Mouse (Mus musculus) heart, adult 2 months (tissue): ENCODE results near the gene Kirrel3. TPM values are rescaled to one million over a fixed set of nuclear protein-coding genes. Genes with fewer than 3 reads are reported as not detected.
A peak's percentile ranks its signal among the peaks of the same experiment; 100 is the strongest.

Experiments
- DNase-seq, 2 experiments: peaks; one replicate each; pipeline ENCODE4 v3.0.0; 2021
- H3K27ac ChIP-seq: fragments of 200-600 bp; 2 replicates; pipeline ENCODE4 v1.8.1; 2022
- H3K27me3 ChIP-seq: fragments of 200-500 bp; 2 replicates; pipeline ENCODE4 v1.6.1; 2012; ENCODE audit warnings: mild to moderate bottlenecking, low read length, inconsistent platforms, mixed read lengths; ENCODE audit not compliant: control insufficient read depth, insufficient read depth
- H3K36me3 ChIP-seq: fragments of 200-500 bp; 2 replicates; pipeline ENCODE4 v1.6.1; 2012; ENCODE audit warnings: low read length, inconsistent platforms; ENCODE audit not compliant: control insufficient read depth, insufficient read depth
- H3K4me1 ChIP-seq: fragments of 200-500 bp; 2 replicates; pipeline ENCODE4 v1.6.1; 2011; ENCODE audit warnings: low read length; ENCODE audit not compliant: control insufficient read depth, insufficient read depth
- H3K4me3 ChIP-seq: fragments of 200-600 bp; 2 replicates; pipeline ENCODE4 v1.8.1; 2022
- H3K79me2 ChIP-seq: fragments of 200-500 bp; replicated peaks from 2 replicates; pipeline ENCODE4 v1.6.1; 2012; ENCODE audit warnings: mild to moderate bottlenecking, inconsistent platforms, low read length, moderate library complexity, mixed read lengths; ENCODE audit not compliant: control insufficient read depth, insufficient read depth
- H3K9ac ChIP-seq: fragments of 200-500 bp; 2 replicates; pipeline ENCODE4 v1.6.1; 2012; ENCODE audit warnings: low read depth, mild to moderate bottlenecking, control low read depth, inconsistent platforms, low read length, mixed read lengths
- CTCF ChIP-seq: fragments of 200-600 bp; IDR thresholded peaks from 2 replicates; pipeline ENCODE4 v1.8.1; 2022; ENCODE audit warnings: antibody characterized with exemption, mild to moderate bottlenecking, moderate library complexity
- EP300 ChIP-seq: fragments of 200-500 bp; IDR thresholded peaks from 2 replicates; pipeline ENCODE4 v1.6.1; 2011; ENCODE audit warnings: low read depth, low read length, control low read depth; ENCODE audit not compliant: insufficient read depth
- POLR2A ChIP-seq: fragments of 200-500 bp; IDR thresholded peaks from 2 replicates; pipeline ENCODE4 v1.6.1; 2011; ENCODE audit warnings: mild to moderate bottlenecking, low read depth, low read length, control low read depth; ENCODE audit not compliant: insufficient read depth
- WGBS: fragments of 180-500 bp; shearing (Covaris S2); methylation state at CpG from one replicate; pipeline ENCODE4 v1.1.7; 2018; 5-methylcytosine and 5-hydroxymethylcytosine counted together
- intact Hi-C: fragments of 180-260 bp; cut with DNase I; formaldehyde crosslinking; loops from one replicate; pipeline ENCODE4 v1.15.1; 2025
- polyA plus RNA-seq: library from polyadenylated mRNA; depleted of rRNA; stranded (reverse); fragments of >200 nt; gene quantifications from 2 replicates; pipeline ENCODE4 v1.2.3, GENCODE M21; 2012
- total RNA-seq, 2 experiments: library from RNA; stranded (reverse); gene quantifications; 2 replicates each; pipeline ENCODE4 v1.2.3; 2021

Kirrel3 gene
- total and polyA plus RNA-seq, 3 experiments: 0.18 to 0.59 (median 0.57) TPM

GRCm38 (mm10) chr9:34908040-34908439, 422.3 kb downstream of the Kirrel3 start:
- Histone ChIP-seq H3K4me3 (no peak overlapping the region), H3K27ac (no peak overlapping the region), H3K4me1 (no peaks in the 10 kb centered on the region), H3K36me3 (no peaks in the 10 kb centered on the region), H3K27me3 (no peaks in the 10 kb centered on the region), H3K9ac (no peak overlapping the region), H3K79me2 (no peaks in the 10 kb centered on the region)
- TF ChIP-seq CTCF (no peak), POLR2A (no peak), EP300 (no peak)
- intact Hi-C loops: no loop called here
- DNase-seq: no peak
- WGBS: 81% methylated on average over 3 of the region's 3 CpGs

- H3K4me1 ChIP-seq: no peaks in the 10 kb centered on the region
- H3K9ac ChIP-seq: no peak overlapping the region
- no peak for DNase-seq
- TF ChIP-seq CTCF: no peak
- TF ChIP-seq POLR2A: no peak
- TF ChIP-seq EP300: no peak
- H3K27ac ChIP-seq: no peak overlapping the region
- no peaks in the 10 kb centered on the region for H3K36me3 ChIP-seq
- intact Hi-C loops: no loop called here
- no peaks in the 10 kb centered on the region for H3K79me2 ChIP-seq
- no peak overlapping the region for H3K4me3 ChIP-seq
- WGBS: 68% methylated on average over 7 of the region's 7 CpGs
- H3K27me3 ChIP-seq: no peaks in the 10 kb centered on the region
These were observed 426.1 kb downstream of the Kirrel3 start for GRCm38 (mm10) chr9:34911838-34912237.

GRCm38 (mm10) chr9:34912273-34912972, 426.7 kb downstream of the Kirrel3 start:
- intact Hi-C loops: no loop called here
- no peak for DNase-seq
- H3K27ac ChIP-seq: no peak overlapping the region
- H3K9ac ChIP-seq: no peak overlapping the region
- no peaks in the 10 kb centered on the region for H3K79me2 ChIP-seq
- H3K4me3 ChIP-seq: no peak overlapping the region
- no peaks in the 10 kb centered on the region for H3K36me3 ChIP-seq
- WGBS: 90% methylated on average over 2 of the region's 2 CpGs
- TF ChIP-seq CTCF (no peak), EP300 (no peak), POLR2A (no peak)
- H3K4me1 ChIP-seq: no peaks in the 10 kb centered on the region
- H3K27me3 ChIP-seq: no peaks in the 10 kb centered on the region

GRCm38 (mm10) chr9:34912996-34913395, 427.3 kb downstream of the Kirrel3 start:
- WGBS: 11% methylated on average over 5 of the region's 5 CpGs
- intact Hi-C loops: no loop called here
- Histone ChIP-seq H3K27me3 (no peaks in the 10 kb centered on the region), H3K27ac (no peak overlapping the region), H3K4me1 (no peaks in the 10 kb centered on the region), H3K4me3 (no peak overlapping the region), H3K36me3 (no peaks in the 10 kb centered on the region), H3K79me2 (no peaks in the 10 kb centered on the region), H3K9ac (no peak overlapping the region)
- TF ChIP-seq EP300: no peak
- no peak for TF ChIP-seq CTCF
- no peak for TF ChIP-seq POLR2A
- peak; percentile 10 to 36 for DNase-seq

- 91% methylated on average over 5 of the region's 5 CpGs for WGBS
- no peak overlapping the region for H3K4me3 ChIP-seq
These were observed 433.3 kb downstream of the Kirrel3 start for GRCm38 (mm10) chr9:34918976-34919375.

GRCm38 (mm10) chr9:34920116-34920515, 434.4 kb downstream of the Kirrel3 start:
- WGBS: 71% methylated on average over 3 of the region's 3 CpGs
- Histone ChIP-seq H3K27me3 (no peaks in the 10 kb centered on the region), H3K79me2 (no peaks in the 10 kb centered on the region), H3K27ac (no peak overlapping the region), H3K4me3 (no peak overlapping the region), H3K36me3 (no peaks in the 10 kb centered on the region), H3K9ac (no peak overlapping the region), H3K4me1 (no peaks in the 10 kb centered on the region)
- TF ChIP-seq EP300 (no peak), POLR2A (no peak), CTCF (no peak)
- no peak for DNase-seq
- intact Hi-C loops: no loop called here

More at GRCm38 (mm10) chr9:34918976-34919375, 433.3 kb downstream of the Kirrel3 start:
- H3K9ac ChIP-seq: no peak overlapping the region
- H3K27me3 ChIP-seq: no peaks in the 10 kb centered on the region
- no peaks in the 10 kb centered on the region for H3K79me2 ChIP-seq
- intact Hi-C loops: no loop called here
- H3K27ac ChIP-seq: no peak overlapping the region
- H3K4me1 ChIP-seq: no peaks in the 10 kb centered on the region
- DNase-seq: no peak
- TF ChIP-seq POLR2A (no peak), CTCF (no peak), EP300 (no peak)
- no peaks in the 10 kb centered on the region for H3K36me3 ChIP-seq
